Mouse (Mus musculus): ENCODE data around the gene Atxn2l.

The Atxn2l gene

GRCm38 (mm10) chr7:126491973-126492372, 11.3 kb downstream of the Atxn2l start:
- CTCF ChIA-PET = no interaction called here

GRCm38 (mm10) chr7:126491005-126491404, 12.2 kb downstream of the Atxn2l start:
- CTCF ChIA-PET = interaction anchor here (0.7 kb wide), 1 partner anchor 15 kb away, joined by 5 read pairs; no protein-coding TSS in a partner anchor

- CTCF ChIA-PET = interaction anchor here (0.5 to 1.0 kb wide), 2 partner anchors 13 to 24 kb away, joined by 3 to 7 read pairs; partner anchors contain the start of gene Sh2b1
Observed at GRCm38 (mm10) chr7:126487617-126488385, 15.4 kb downstream of the Atxn2l start.

DNA sequence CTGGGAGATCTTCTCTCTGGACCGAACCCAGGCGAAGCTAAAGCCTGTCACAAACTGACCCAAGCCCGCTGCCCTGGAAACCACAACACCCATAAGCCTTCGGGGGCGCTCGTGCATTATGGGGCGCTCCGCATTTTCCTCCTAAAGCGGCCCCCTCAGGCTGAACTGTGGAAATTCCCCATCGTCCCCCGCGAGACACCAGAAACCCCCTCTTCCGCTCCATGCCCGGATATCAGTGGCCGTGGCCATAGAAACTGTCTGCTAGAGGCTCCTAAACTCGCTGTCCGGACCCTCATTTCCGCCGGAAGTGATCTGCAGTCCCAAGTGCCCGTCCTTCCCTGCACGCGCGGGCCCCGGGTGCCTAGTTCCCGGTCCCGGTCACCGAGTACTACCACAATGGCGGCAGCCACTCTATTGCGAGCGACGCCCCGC, 16.2 kb downstream of the Atxn2l start, which contains the start of gene Tufm:
TSS of gene Tufm (plus strand) at position 310 of the 432 bp plus-strand sequence.
- CTCF ChIA-PET = interaction anchor here (1.0 kb wide), 1 partner anchor 12 kb away, joined by 7 read pairs; the partner anchor contains the start of gene Sh2b1

- CTCF ChIA-PET = interaction anchor here (1.0 to 1.5 kb wide), 2 partner anchors 45 to 84 kb away, joined by 4 read pairs; no protein-coding TSS in a partner anchor
Observed at GRCm38 (mm10) chr7:126482392-126482871, 20.8 kb downstream of the Atxn2l start.

DNA sequence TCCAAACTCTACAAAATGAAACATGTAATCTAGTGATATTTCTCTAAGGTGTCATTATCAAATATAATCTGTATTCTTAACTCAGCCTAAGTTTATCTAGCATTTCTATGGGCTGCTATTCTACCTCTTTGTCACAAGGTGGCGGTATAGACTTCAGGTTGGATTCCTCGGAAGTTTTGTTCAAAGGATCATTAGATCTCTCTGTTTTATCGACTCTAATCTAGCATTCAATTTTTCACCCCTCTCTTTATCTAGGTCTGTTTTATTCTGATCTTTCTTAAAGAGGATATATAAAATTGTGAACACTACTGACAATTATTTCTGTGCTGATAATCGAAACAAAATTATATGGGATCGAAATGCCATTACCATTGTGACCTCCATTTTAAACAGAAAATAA, 21.5 kb downstream of the Atxn2l start:
- CTCF ChIA-PET = interaction anchor here (1.5 kb wide), 1 partner anchor 46 kb away, joined by 4 read pairs; no protein-coding TSS in a partner anchor

GRCm38 (mm10) chr7:126474993-126475581, 28.1 kb downstream of the Atxn2l start, which contains the start of gene Sh2b1:
Gene Sh2b1, minus strand, starts transcription at chr7:126475424.
- CTCF ChIA-PET = interaction anchor here (0.6 to 1.5 kb wide), 2 partner anchors 12 to 30 kb away, joined by 7 to 10 read pairs; partner anchors contain the start of gene Tufm

DNA sequence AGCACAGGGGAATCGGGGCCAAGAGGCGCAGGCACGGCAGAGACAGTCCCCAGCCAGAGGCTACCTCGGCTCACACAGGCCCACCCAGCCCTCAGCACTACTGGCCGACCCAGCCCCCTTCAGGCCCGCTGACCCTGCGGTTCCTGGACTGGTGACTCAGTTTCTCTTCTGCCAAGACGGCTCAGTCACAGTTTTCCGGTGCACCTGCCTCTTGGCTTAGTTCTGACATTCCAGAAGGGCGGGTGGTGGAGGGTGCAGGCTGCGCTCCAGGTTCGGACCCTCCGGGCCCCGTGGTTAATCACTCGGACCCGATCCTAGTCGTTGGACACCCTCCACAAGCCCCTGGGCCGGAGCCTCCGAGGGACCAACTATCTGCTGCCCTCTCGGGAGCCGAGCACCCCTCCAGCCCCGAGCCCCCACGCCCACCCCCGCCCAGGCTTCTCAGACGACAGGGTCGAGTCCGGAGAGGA, 28.7 kb downstream of the Atxn2l start:
- CTCF ChIA-PET = interaction anchor here (1.5 kb wide), 1 partner anchor 13 kb away, joined by 7 read pairs; the partner anchor contains the start of gene Tufm

DNA sequence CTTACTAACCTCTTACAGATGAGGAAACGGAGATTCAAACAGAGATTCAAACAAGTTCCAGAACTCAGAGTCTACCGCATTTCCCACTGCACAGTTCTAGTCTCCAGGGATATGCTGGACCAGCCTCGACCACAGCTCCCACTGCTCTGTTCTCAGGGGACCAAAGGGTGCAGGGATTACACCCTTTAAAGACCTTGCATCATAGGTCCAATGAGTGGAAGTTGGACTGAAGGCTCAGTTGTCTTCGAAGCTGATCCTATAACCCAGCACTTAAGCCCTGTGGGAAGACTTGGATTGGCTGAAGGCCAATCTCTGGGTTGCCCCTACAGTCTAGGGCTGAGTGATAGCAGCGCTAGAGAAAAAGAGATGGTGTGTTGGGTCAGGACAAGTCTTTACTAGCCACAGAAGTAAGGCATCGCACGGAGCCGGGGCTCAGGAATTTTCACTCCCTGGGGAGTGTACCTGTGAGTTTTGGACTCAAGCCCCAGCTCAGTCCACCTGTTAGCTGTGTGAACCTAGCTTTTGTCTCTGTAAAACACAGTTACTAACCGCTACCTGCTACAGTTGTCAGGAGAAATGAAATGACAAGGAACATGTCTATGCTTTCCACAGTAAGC, 29.7 kb downstream of the Atxn2l start:
- CTCF ChIA-PET = interaction anchor here (0.6 kb wide), 2 partner anchors 38 to 46 kb away, joined by 3 to 4 read pairs; no protein-coding TSS in a partner anchor

- CTCF ChIA-PET = no interaction called here
Observed at GRCm38 (mm10) chr7:126472713-126473112, 30.5 kb downstream of the Atxn2l start.

GRCm38 (mm10) chr7:126472306-126472705, 30.9 kb downstream of the Atxn2l start:
- CTCF ChIA-PET = no interaction called here

GRCm38 (mm10) chr7:126471853-126472252, 31.4 kb downstream of the Atxn2l start:
- CTCF ChIA-PET = no interaction called here

DNA sequence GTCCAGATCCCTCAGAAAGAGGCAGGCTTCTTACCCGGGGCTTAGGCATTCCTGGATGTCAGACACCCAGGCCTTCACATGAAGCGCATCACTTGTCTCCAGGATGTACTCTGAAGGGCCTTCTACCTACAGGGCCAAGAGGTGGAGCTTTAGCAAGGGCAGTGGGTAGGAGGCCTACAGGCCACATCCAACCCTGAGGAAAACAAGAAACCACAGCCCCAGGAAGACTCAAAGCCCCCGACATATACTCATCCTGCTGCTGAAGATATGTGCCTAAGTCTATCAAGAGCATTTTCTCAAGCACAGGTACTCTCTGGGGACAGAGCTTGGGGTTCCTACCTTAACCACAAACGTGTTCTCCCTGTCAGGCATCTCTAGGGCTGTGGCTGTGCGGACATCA, 31.9 kb downstream of the Atxn2l start:
- CTCF ChIA-PET = no interaction called here

DNA sequence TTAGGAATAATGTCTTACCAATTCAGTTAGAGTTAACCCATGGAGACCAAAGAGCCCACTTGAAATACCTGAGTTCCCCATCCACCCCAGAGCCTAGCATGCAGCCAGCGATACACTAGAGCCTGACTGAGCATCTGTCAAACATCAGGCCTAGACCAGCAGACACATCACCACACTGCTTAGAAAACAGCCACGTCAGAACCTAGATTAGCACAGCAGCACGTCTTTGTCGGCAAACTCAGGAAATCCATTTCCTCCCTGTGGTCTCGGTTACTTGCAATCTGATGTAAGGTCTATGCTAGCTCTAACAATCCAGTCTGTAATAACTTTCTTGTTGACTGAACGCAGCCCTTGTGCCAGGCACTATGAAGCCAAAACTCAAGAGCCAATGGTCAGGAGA, 33.2 kb downstream of the Atxn2l start:
- CTCF ChIA-PET = interaction anchor here (0.7 kb wide), 1 partner anchor 640 kb away, joined by 9 read pairs; no protein-coding TSS in a partner anchor

DNA sequence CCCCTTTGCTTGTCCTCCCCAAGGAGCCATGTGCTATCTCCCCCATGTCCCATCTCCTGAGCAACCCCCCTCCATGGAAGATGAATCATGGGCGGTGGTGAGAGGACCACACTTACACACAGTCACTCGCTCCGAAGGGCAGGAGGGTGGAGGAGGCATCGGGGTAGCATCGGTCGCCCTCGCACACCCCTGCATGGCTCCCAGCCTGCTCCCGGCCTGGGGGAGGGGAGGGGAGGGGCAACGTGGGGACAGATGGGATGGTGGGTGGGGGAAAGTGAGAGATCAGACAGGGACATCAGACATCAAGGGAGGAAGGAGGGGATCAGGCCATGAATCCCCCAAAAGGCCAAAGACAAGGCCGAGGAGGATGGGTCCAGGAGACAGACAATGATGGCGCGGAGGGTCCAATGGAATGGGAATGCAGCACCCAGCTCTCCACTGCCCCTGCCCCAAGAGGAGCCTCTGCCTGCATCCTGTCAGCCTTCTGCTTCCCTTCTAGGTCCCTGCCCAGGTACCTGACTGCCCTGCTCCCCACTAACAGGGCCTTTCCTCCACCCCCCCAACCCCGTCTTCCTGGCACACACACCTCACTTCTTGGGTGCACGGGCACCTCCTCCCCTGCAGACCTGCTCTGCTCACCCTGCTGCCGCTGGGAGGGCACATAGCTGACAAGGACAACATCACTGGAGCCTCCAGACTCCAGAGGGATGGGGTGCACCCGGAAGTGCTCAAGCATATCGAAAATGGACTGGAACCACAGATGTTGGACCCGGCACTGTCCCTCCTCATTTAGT, 35.2 kb downstream of the Atxn2l start:
- CTCF ChIA-PET = interaction anchor here (0.5 to 0.6 kb wide), 2 partner anchors 149 to 539 kb away, joined by 4 to 8 read pairs; no protein-coding TSS in a partner anchor

DNA sequence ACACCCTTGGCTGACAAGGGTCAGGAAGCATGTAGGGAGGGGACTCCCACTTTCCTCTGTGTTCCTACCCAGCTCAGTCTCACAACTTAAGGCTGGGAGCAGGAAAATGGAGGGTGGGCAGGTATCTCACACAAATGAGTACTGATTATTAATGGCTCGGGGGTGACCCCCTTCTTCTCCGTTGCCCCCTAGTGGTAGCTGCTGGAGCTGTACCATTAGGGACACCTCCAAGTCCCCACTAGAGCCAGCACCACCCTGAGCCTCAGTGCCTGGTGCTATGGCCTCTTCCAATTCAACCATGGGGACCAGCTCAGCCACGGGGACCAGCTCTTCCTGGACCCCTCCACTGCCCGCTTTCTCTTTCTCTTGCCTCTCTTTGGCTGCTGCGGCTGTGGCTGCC, 36.0 kb downstream of the Atxn2l start:
- CTCF ChIA-PET = interaction anchor here (0.5 to 0.9 kb wide), 4 partner anchors 150 to 828 kb away, joined by 4 to 8 read pairs (median 5); no protein-coding TSS in a partner anchor

GRCm38 (mm10) chr7:126466707-126467106, 36.5 kb downstream of the Atxn2l start:
- CTCF ChIA-PET = interaction anchor here (0.6 to 0.9 kb wide), 2 partner anchors 679 to 829 kb away, joined by 5 read pairs; no protein-coding TSS in a partner anchor

DNA sequence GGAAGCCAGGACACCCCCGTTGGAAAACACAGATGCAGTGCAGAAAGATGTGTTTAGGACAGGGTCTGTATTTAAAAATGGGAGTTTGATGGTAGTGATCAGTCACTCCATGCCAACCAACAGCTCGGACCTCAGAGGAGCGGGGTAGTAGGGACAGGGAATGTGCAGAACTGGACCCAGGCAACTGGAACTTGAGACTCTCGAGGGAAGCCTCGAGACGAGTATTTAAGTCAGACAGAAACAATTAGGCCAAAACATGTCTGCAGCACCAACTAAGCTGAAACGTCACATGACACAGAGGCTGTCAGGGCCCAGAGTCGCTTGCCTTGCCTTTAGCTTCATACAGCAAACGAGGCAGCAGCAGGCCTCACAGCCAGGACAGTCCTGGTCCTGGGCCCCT, 37.1 kb downstream of the Atxn2l start:
- CTCF ChIA-PET = interaction anchor here (0.9 kb wide), 1 partner anchor 680 kb away, joined by 5 read pairs; no protein-coding TSS in a partner anchor

GRCm38 (mm10) chr7:126465246-126466030, 37.8 kb downstream of the Atxn2l start:
- CTCF ChIA-PET = no interaction called here

All from spleen, embryonic (tissue).